Mouse (Mus musculus): Measurements from ENCODE around the gene Add1. TPM values are rescaled to one million over a fixed set of nuclear protein-coding genes. Genes with fewer than 3 reads are reported as not detected.
A peak's percentile ranks its signal among the peaks of the same experiment; 100 is the strongest.

Add1 gene
- 202 and 238 TPM in 2 replicates for polyA plus RNA-seq (2014; fragmentation: Nextera tagmentation; extraction: Ambion mirVana)

DNA sequence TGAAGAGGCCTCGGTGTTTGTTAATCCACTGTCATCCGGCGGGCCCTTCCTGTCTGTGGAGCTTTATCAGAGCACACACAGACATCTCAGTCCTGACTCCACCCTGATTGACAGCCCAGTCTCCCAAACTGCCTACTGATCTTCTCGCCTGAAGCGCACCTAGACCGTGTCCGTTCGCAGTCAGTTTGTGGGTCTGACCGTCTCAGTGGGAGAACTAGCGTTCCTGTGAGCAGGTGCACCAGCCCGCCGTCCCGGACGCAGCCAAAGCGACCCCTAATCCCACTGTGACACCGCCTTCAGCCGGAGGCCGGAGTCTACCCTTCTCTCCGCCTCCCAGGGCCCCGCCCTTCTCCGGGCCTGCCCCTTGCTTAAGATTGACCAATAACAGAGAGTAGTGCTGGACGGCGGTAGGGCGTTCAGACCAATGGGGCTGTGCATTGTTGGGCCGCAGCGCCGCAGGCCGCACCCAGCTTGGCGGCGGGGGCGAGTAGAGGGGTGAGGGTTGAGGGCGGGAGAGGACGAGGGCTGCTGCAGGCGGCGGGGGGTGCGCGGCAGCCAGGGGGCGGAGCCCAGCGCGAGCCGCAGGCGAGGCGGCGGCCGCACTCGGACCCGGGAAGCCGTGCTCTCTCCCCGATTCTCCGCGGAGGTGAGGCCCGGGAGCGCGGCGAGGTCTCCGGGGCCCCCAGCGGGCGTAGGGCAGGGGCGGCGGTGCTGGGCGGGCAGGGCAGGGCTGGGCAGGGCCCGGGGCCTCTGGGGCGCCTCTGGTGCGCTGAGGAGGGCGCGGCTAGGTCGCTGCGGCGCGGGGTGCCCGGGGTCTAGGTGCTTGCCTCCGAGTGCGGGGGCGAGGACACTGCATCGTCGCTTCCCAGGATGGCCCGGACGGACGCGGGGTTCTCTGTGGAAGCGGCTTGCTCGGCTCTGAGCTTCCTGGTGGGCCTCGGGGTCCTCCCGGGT, at the start of gene Add1:
TSS of gene Add1 (plus strand) at position 397 of the 954 bp plus-strand sequence.
- peak; percentile 100 for ATAC-seq (replicated peaks; ENCODE audit: low FRiP score)
- H3K4me2 ChIP-seq (ENCODE audit: low read depth, low read length, severe bottlenecking) = peak within 1 kb of the TSS; percentile 62
- H3K36me3 ChIP-seq (ENCODE audit: control insufficient read depth, insufficient read depth, low read length) = no peaks in the 10 kb centered on the region
- peak within 1 kb of the TSS; percentile 87 for H3K27ac ChIP-seq (ENCODE audit: low read depth, low read length)
- WGBS = under 1% methylated on average over 69 of the region's 84 CpGs
- no peaks in the 10 kb centered on the region for H3K9me3 ChIP-seq (ENCODE audit: control insufficient read depth, low read length)
- peak within 1 kb of the TSS; percentile 96 for H3K9ac ChIP-seq (ENCODE audit: low read length)
- peak within 1 kb of the TSS; percentile 93 for H3K4me3 ChIP-seq (ENCODE audit: low read depth, low read length)
- H3K27me3 ChIP-seq (ENCODE audit: control insufficient read depth, insufficient read depth, low read length) = no peaks in the 10 kb centered on the region
- H3K4me1 ChIP-seq (replicated peaks; ENCODE audit: control insufficient read depth, insufficient read depth, low read length) = peaks cover 4% of the 10 kb centered on the region
- DNase-seq (ENCODE audit: low spot score) = peak; percentile 98

GRCm38 (mm10) chr5:34523958-34524485, 49.4 kb upstream of the Add1 start:
- Histone ChIP-seq H3K36me3 (ENCODE audit: control insufficient read depth, insufficient read depth, low read length) (no peaks in the 10 kb centered on the region), H3K9ac (ENCODE audit: low read length) (no peak overlapping the region), H3K4me3 (ENCODE audit: low read depth, low read length) (no peak overlapping the region), H3K27me3 (ENCODE audit: control insufficient read depth, insufficient read depth, low read length) (no peaks in the 10 kb centered on the region; the same call in 1 of the 2 replicates), H3K4me2 (ENCODE audit: low read depth, low read length, severe bottlenecking) (no peak overlapping the region), H3K9me3 (ENCODE audit: control insufficient read depth, low read length) (no peaks in the 10 kb centered on the region), H3K4me1 (replicated peaks; ENCODE audit: control insufficient read depth, insufficient read depth, low read length) (peaks cover 4% of the 10 kb centered on the region; the same call in 1 of the 2 replicates), H3K27ac (ENCODE audit: low read depth, low read length) (no peak overlapping the region)
- 65% methylated on average over 4 of the region's 4 CpGs for WGBS
- DNase-seq (ENCODE audit: low spot score) = no peak
- ATAC-seq (replicated peaks; ENCODE audit: low FRiP score) = no peak

GRCm38 (mm10) chr5:34524511-34524910, 49.0 kb upstream of the Add1 start:
- no peak for DNase-seq (ENCODE audit: low spot score)
- Histone ChIP-seq H3K36me3 (ENCODE audit: control insufficient read depth, insufficient read depth, low read length) (no peaks in the 10 kb centered on the region), H3K4me2 (ENCODE audit: low read depth, low read length, severe bottlenecking) (no peak overlapping the region), H3K27me3 (ENCODE audit: control insufficient read depth, insufficient read depth, low read length) (no peaks in the 10 kb centered on the region; the same call in 1 of the 2 replicates), H3K9ac (ENCODE audit: low read length) (no peak overlapping the region), H3K9me3 (ENCODE audit: control insufficient read depth, low read length) (no peaks in the 10 kb centered on the region), H3K4me1 (replicated peaks; ENCODE audit: control insufficient read depth, insufficient read depth, low read length) (peaks cover 4% of the 10 kb centered on the region; the same call in 1 of the 2 replicates), H3K4me3 (ENCODE audit: low read depth, low read length) (no peak overlapping the region), H3K27ac (ENCODE audit: low read depth, low read length) (no peak overlapping the region)
- no peak for ATAC-seq (replicated peaks; ENCODE audit: low FRiP score)

DNA sequence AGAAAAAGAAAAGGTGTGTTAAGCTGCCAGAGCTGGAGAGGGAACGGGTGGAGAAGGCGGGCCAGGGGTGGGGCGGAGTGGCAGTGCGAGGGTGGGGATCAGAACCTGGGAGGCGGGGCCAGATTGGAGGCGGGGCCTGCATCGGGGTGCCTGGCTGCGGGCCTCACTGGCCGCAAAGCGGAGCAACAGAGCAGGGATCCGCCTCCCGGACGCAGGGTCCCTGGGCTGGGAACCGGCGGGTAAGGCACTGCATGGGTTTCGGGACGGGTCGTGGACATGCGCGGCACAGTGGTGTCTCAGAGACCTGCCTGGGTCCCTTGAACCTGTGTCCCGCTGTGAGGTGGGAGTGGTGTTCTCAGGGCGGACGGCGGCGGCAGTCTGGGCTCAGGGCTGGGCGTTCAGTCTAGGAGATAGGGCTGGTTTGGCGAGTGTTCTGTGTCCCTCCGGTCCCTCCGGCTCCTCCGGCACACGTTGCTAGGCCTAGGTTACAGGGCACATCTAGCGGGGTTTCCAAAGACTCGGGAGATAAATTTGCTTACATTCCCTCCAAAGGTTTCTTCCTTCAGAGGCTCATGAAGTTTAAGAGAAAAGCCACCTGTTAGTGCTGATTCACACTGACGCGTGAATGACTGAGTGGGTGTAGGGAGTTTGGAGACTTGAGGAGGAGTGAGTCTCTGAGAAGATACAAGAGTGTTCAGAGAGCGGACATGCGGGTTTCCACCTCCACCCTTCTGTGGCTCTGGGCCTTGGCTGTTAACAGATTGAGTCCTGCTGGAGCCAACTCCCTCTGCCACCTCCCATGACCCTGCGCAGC, 47.6 kb upstream of the Add1 start, which contains the start of gene Sh3bp2:
TSS of gene Sh3bp2 (plus strand) at position 176 of the 814 bp plus-strand sequence.
- ATAC-seq (replicated peaks; ENCODE audit: low FRiP score) (peak; percentile 92), DNase-seq (ENCODE audit: low spot score) (peak; percentile 97)
- no peak within 1 kb of the TSS for H3K27ac ChIP-seq (ENCODE audit: low read depth, low read length)
- H3K9me3 ChIP-seq (ENCODE audit: control insufficient read depth, low read length) = no peaks in the 10 kb centered on the region
- peaks cover 4% of the 10 kb centered on the region; the same call in 1 of the 2 replicates for H3K4me1 ChIP-seq (replicated peaks; ENCODE audit: control insufficient read depth, insufficient read depth, low read length)
- peak within 1 kb of the TSS; percentile 43 for H3K4me3 ChIP-seq (ENCODE audit: low read depth, low read length)
- H3K36me3 ChIP-seq (ENCODE audit: control insufficient read depth, insufficient read depth, low read length) = no peaks in the 10 kb centered on the region
- H3K9ac ChIP-seq (ENCODE audit: low read length) = peak within 1 kb of the TSS; percentile 57
- peak within 1 kb of the TSS; percentile 68 for H3K4me2 ChIP-seq (ENCODE audit: low read depth, low read length, severe bottlenecking)
- 3% methylated on average over 38 of the region's 38 CpGs for WGBS
- no peaks in the 10 kb centered on the region; the same call in 1 of the 2 replicates for H3K27me3 ChIP-seq (ENCODE audit: control insufficient read depth, insufficient read depth, low read length)

DNA sequence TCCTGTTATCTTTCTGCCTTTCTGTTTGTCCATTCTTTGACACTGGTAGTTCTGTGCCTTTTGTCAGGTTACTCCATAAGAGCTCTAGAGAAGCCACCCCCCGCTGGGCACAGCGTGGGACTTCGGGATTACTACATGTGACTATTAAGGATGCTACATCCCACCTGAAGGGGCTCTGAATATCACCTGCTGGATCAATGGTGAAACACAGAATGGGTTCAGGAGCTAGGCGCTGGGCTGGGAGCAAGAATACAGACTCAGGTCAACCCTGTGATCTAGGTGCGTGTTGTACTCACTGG, 47.0 kb upstream of the Add1 start:
- Histone ChIP-seq H3K9ac (ENCODE audit: low read length) (0 out of 2 replicates have a peak overlapping the region, but pooled peaks have one; percentile 57), H3K4me1 (replicated peaks; ENCODE audit: control insufficient read depth, insufficient read depth, low read length) (peaks cover 4% of the 10 kb centered on the region; the same call in 1 of the 2 replicates), H3K27me3 (ENCODE audit: control insufficient read depth, insufficient read depth, low read length) (no peaks in the 10 kb centered on the region; the same call in 1 of the 2 replicates), H3K36me3 (ENCODE audit: control insufficient read depth, insufficient read depth, low read length) (no peaks in the 10 kb centered on the region), H3K4me2 (ENCODE audit: low read depth, low read length, severe bottlenecking) (peak overlapping the region; percentile 68; the same call in 1 of the 2 replicates), H3K4me3 (ENCODE audit: low read depth, low read length) (peak overlapping the region; percentile 43; the same call in 1 of the 2 replicates), H3K9me3 (ENCODE audit: control insufficient read depth, low read length) (no peaks in the 10 kb centered on the region), H3K27ac (ENCODE audit: low read depth, low read length) (no peak overlapping the region)
- ATAC-seq (replicated peaks; ENCODE audit: low FRiP score) (no peak), DNase-seq (ENCODE audit: low spot score) (no peak)
- 24% methylated on average over 5 of the region's 5 CpGs for WGBS

DNA sequence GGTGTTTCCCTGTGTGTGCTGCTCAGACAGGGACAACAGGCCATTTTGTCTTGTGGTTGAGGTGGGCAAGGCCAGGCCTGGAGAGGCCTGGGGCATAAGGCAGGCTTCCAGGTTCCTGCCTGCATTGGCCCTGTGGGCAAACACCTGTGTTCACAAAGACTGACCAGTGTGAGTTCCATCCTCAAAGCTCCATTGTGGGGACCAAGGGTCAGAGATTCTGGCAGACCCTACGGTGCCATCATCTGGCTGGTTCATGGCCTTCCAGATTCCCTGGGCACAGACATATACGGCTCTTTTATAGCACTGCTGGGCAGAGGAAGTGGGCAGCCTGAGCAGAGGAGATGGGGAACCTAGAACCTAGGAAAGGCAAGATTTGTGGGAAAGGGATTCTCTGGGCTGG, 46.1 kb upstream of the Add1 start:
- H3K9ac ChIP-seq (ENCODE audit: low read length) = no peak overlapping the region
- H3K27ac ChIP-seq (ENCODE audit: low read depth, low read length) = no peak overlapping the region
- no peaks in the 10 kb centered on the region for H3K9me3 ChIP-seq (ENCODE audit: control insufficient read depth, low read length)
- ATAC-seq (replicated peaks; ENCODE audit: low FRiP score) (no peak), DNase-seq (ENCODE audit: low spot score) (no peak)
- WGBS = 79% methylated on average over 2 of the region's 2 CpGs
- no peak overlapping the region for H3K4me2 ChIP-seq (ENCODE audit: low read depth, low read length, severe bottlenecking)
- no peaks in the 10 kb centered on the region; the same call in 1 of the 2 replicates for H3K27me3 ChIP-seq (ENCODE audit: control insufficient read depth, insufficient read depth, low read length)
- peaks cover 4% of the 10 kb centered on the region; the same call in 1 of the 2 replicates for H3K4me1 ChIP-seq (replicated peaks; ENCODE audit: control insufficient read depth, insufficient read depth, low read length)
- H3K4me3 ChIP-seq (ENCODE audit: low read depth, low read length) = no peak overlapping the region
- no peaks in the 10 kb centered on the region for H3K36me3 ChIP-seq (ENCODE audit: control insufficient read depth, insufficient read depth, low read length)

GRCm38 (mm10) chr5:34528724-34529123, 44.7 kb upstream of the Add1 start:
- Histone ChIP-seq H3K27ac (ENCODE audit: low read depth, low read length) (no peak overlapping the region), H3K4me2 (ENCODE audit: low read depth, low read length, severe bottlenecking) (no peak overlapping the region), H3K27me3 (ENCODE audit: control insufficient read depth, insufficient read depth, low read length) (no peaks in the 10 kb centered on the region; the same call in 1 of the 2 replicates), H3K4me3 (ENCODE audit: low read depth, low read length) (no peak overlapping the region), H3K9me3 (ENCODE audit: control insufficient read depth, low read length) (no peaks in the 10 kb centered on the region), H3K36me3 (ENCODE audit: control insufficient read depth, insufficient read depth, low read length) (no peaks in the 10 kb centered on the region), H3K9ac (ENCODE audit: low read length) (no peak overlapping the region), H3K4me1 (replicated peaks; ENCODE audit: control insufficient read depth, insufficient read depth, low read length) (peaks cover 4% of the 10 kb centered on the region; the same call in 1 of the 2 replicates)
- no peak for ATAC-seq (replicated peaks; ENCODE audit: low FRiP score)
- no peak for DNase-seq (ENCODE audit: low spot score)
- 87% methylated on average over 5 of the region's 5 CpGs for WGBS

- H3K9me3 ChIP-seq (ENCODE audit: control insufficient read depth, low read length) = no peaks in the 10 kb centered on the region
- H3K9ac ChIP-seq (ENCODE audit: low read length) = no peak overlapping the region
- peaks cover 4% of the 10 kb centered on the region; the same call in 1 of the 2 replicates for H3K4me1 ChIP-seq (replicated peaks; ENCODE audit: control insufficient read depth, insufficient read depth, low read length)
- no peak overlapping the region for H3K4me2 ChIP-seq (ENCODE audit: low read depth, low read length, severe bottlenecking)
- no peak overlapping the region for H3K27ac ChIP-seq (ENCODE audit: low read depth, low read length)
- ATAC-seq (replicated peaks; ENCODE audit: low FRiP score) (no peak), DNase-seq (ENCODE audit: low spot score) (no peak)
- no peaks in the 10 kb centered on the region for H3K36me3 ChIP-seq (ENCODE audit: control insufficient read depth, insufficient read depth, low read length)
- 81% methylated on average over 5 of the region's 5 CpGs for WGBS
- H3K27me3 ChIP-seq (ENCODE audit: control insufficient read depth, insufficient read depth, low read length) = no peaks in the 10 kb centered on the region; the same call in 1 of the 2 replicates
- no peak overlapping the region for H3K4me3 ChIP-seq (ENCODE audit: low read depth, low read length)
Measured at GRCm38 (mm10) chr5:34530116-34530515, 43.3 kb upstream of the Add1 start.

Measured in forebrain, embryonic 11.5 days (tissue).